Mouse (Mus musculus): ENCODE measurements around the gene 9930021J03Rik.

9930021J03Rik gene

GRCm38 (mm10) chr19:29805101-29805916, 480 bp downstream of the 9930021J03Rik start:
- DNase-seq (ENCODE audit: low spot score) = peak; percentile 77

- DNase-seq (ENCODE audit: low spot score) = no peak
Observed at GRCm38 (mm10) chr19:29803946-29804345, 1.8 kb downstream of the 9930021J03Rik start.

- no peak for DNase-seq (ENCODE audit: low spot score)
Observed at GRCm38 (mm10) chr19:29797371-29797770, 8.4 kb downstream of the 9930021J03Rik start.

- DNase-seq (ENCODE audit: low spot score) = no peak
Observed at GRCm38 (mm10) chr19:29787997-29788396, 17.8 kb downstream of the 9930021J03Rik start.

GRCm38 (mm10) chr19:29782914-29783313, 22.9 kb downstream of the 9930021J03Rik start:
- no peak for DNase-seq (ENCODE audit: low spot score)

GRCm38 (mm10) chr19:29753939-29754338, 51.9 kb downstream of the 9930021J03Rik start:
- DNase-seq (ENCODE audit: low spot score) = no peak

- no peak for DNase-seq (ENCODE audit: low spot score)
Observed at GRCm38 (mm10) chr19:29750994-29751393, 54.8 kb downstream of the 9930021J03Rik start.

GRCm38 (mm10) chr19:29743531-29743930, 62.3 kb downstream of the 9930021J03Rik start:
- no peak for DNase-seq (ENCODE audit: low spot score)

GRCm38 (mm10) chr19:29740661-29741060, 65.1 kb downstream of the 9930021J03Rik start:
- DNase-seq (ENCODE audit: low spot score) = no peak

- DNase-seq (ENCODE audit: low spot score) = no peak
Observed at GRCm38 (mm10) chr19:29739608-29740007, 66.2 kb downstream of the 9930021J03Rik start.

GRCm38 (mm10) chr19:29735421-29735820, 70.4 kb downstream of the 9930021J03Rik start:
- no peak for DNase-seq (ENCODE audit: low spot score)

GRCm38 (mm10) chr19:29718476-29718875, 87.3 kb downstream of the 9930021J03Rik start:
- no peak for DNase-seq (ENCODE audit: low spot score)

- DNase-seq (ENCODE audit: low spot score) = no peak
Observed at GRCm38 (mm10) chr19:29717854-29718253, 87.9 kb downstream of the 9930021J03Rik start.

GRCm38 (mm10) chr19:29713451-29713850, 92.3 kb downstream of the 9930021J03Rik start:
- no peak for DNase-seq (ENCODE audit: low spot score)

- DNase-seq (ENCODE audit: low spot score) = no peak
Observed at GRCm38 (mm10) chr19:29709461-29709860, 96.3 kb downstream of the 9930021J03Rik start.

GRCm38 (mm10) chr19:29708461-29708860, 97.3 kb downstream of the 9930021J03Rik start:
- DNase-seq (ENCODE audit: low spot score) = no peak

- DNase-seq (ENCODE audit: low spot score) = peak; percentile 13
Observed at GRCm38 (mm10) chr19:29708003-29708402, 97.8 kb downstream of the 9930021J03Rik start.

- DNase-seq (ENCODE audit: low spot score) = no peak
Observed at GRCm38 (mm10) chr19:29707314-29707898, 98.4 kb downstream of the 9930021J03Rik start.

- DNase-seq (ENCODE audit: low spot score) = no peak
Observed at GRCm38 (mm10) chr19:29704436-29704835, 101.4 kb downstream of the 9930021J03Rik start.

GRCm38 (mm10) chr19:29701707-29702106, 104.1 kb downstream of the 9930021J03Rik start:
- no peak for DNase-seq (ENCODE audit: low spot score)

GRCm38 (mm10) chr19:29697245-29697874, 108.4 kb downstream of the 9930021J03Rik start, which contains the start of gene Mlana:
Gene Mlana, plus strand, starts transcription at chr19:29697824.
- DNase-seq (ENCODE audit: low spot score) = no peak

- DNase-seq (ENCODE audit: low spot score) = no peak
Observed at GRCm38 (mm10) chr19:29696840-29697239, 108.9 kb downstream of the 9930021J03Rik start.

- no peak for DNase-seq (ENCODE audit: low spot score)
Observed at GRCm38 (mm10) chr19:29696309-29696708, 109.5 kb downstream of the 9930021J03Rik start.
